Mouse (Mus musculus) kidney, postnatal 14 days (tissue): ENCODE measurements around the gene Spaca7.
"Not testable (repeated sequence)": the region's sequence is repeated elsewhere in the genome, so short reads cannot be mapped to it uniquely, and the experiment has no call there.

Experiments
- DNase-seq: peaks from one replicate; pipeline ENCODE4 v3.0.0; 2022; ENCODE audit warnings: mixed read lengths

The Spaca7 gene

GRCm38 (mm10) chr8:12609752-12610449, 37.1 kb downstream of the Spaca7 start:
- DNase-seq = no peak

- DNase-seq = no peak
These were observed 40.4 kb downstream of the Spaca7 start for GRCm38 (mm10) chr8:12613201-12613600.

GRCm38 (mm10) chr8:12617369-12617768, 44.5 kb downstream of the Spaca7 start:
- DNase-seq = not testable (repeated sequence)

- DNase-seq = no peak
These were observed 48.9 kb downstream of the Spaca7 start for GRCm38 (mm10) chr8:12621550-12622222.

- DNase-seq = no peak
These were observed 53.1 kb downstream of the Spaca7 start for GRCm38 (mm10) chr8:12625890-12626289.

GRCm38 (mm10) chr8:12629079-12629478, 56.2 kb downstream of the Spaca7 start:
- peak; percentile 54 for DNase-seq

- DNase-seq = no peak
These were observed 62.5 kb downstream of the Spaca7 start for GRCm38 (mm10) chr8:12635366-12635765.

- DNase-seq = no peak
These were observed 65.6 kb downstream of the Spaca7 start for GRCm38 (mm10) chr8:12638446-12638845.

- no peak for DNase-seq
These were observed 68.7 kb downstream of the Spaca7 start for GRCm38 (mm10) chr8:12641527-12641926.

- no peak for DNase-seq
These were observed 71.5 kb downstream of the Spaca7 start for GRCm38 (mm10) chr8:12644341-12644740.

GRCm38 (mm10) chr8:12644894-12645293, 72.1 kb downstream of the Spaca7 start:
- no peak for DNase-seq

GRCm38 (mm10) chr8:12646536-12646935, 73.7 kb downstream of the Spaca7 start:
- DNase-seq = no peak

- no peak for DNase-seq
These were observed 76.1 kb downstream of the Spaca7 start for GRCm38 (mm10) chr8:12648951-12649350.
